Mouse (Mus musculus): ENCODE measurements around the gene Olfr481. TPM values are rescaled to one million over a fixed set of nuclear protein-coding genes. Genes with fewer than 3 reads are reported as not detected.

The Olfr481 gene
- polyA plus RNA-seq, 1 experiment from 2014 or later: not detected

Other genes with a start within 250 kb of the Olfr481 start
- gene Olfr470, start 232.4 kb upstream of the Olfr481 start, polyA plus RNA-seq (2015; fragmentation: Nextera tagmentation; extraction: Ambion mirVana): not detected in 2 replicates
- gene Olfr472, start 182.0 kb upstream of the Olfr481 start, polyA plus RNA-seq (2015; fragmentation: Nextera tagmentation; extraction: Ambion mirVana): not detected in 2 replicates
- not detected in 2 replicates for gene Olfr473, start 149.4 kb upstream of the Olfr481 start, polyA plus RNA-seq (2015; fragmentation: Nextera tagmentation; extraction: Ambion mirVana)
- not detected in 2 replicates for gene Olfr474, start 125.2 kb upstream of the Olfr481 start, polyA plus RNA-seq (2015; fragmentation: Nextera tagmentation; extraction: Ambion mirVana)
- not detected in 2 replicates for gene Olfr476, start 115.1 kb upstream of the Olfr481 start, polyA plus RNA-seq (2015; fragmentation: Nextera tagmentation; extraction: Ambion mirVana)
- gene Olfr477, start 93.2 kb upstream of the Olfr481 start, polyA plus RNA-seq (2015; fragmentation: Nextera tagmentation; extraction: Ambion mirVana): not detected in 2 replicates
- not detected in 2 replicates for gene Olfr478, start 45.9 kb upstream of the Olfr481 start, polyA plus RNA-seq (2015; fragmentation: Nextera tagmentation; extraction: Ambion mirVana)
- not detected in 2 replicates for gene Olfr479, start 29.2 kb upstream of the Olfr481 start, polyA plus RNA-seq (2015; fragmentation: Nextera tagmentation; extraction: Ambion mirVana)
- not detected in 2 replicates for gene Olfr480, start 12.5 kb upstream of the Olfr481 start, polyA plus RNA-seq (2015; fragmentation: Nextera tagmentation; extraction: Ambion mirVana)
- gene Olfr482, start 17.7 kb downstream of the Olfr481 start, polyA plus RNA-seq (2015; fragmentation: Nextera tagmentation; extraction: Ambion mirVana): 0.11 and 0.26 TPM in 2 replicates
- not detected in 2 replicates for gene Olfr483, start 21.0 kb downstream of the Olfr481 start, polyA plus RNA-seq (2015; fragmentation: Nextera tagmentation; extraction: Ambion mirVana)
- gene Olfr484, start 47.6 kb downstream of the Olfr481 start, polyA plus RNA-seq (2015; fragmentation: Nextera tagmentation; extraction: Ambion mirVana): not detected in 2 replicates
- not detected in 2 replicates for gene Olfr485, start 80.0 kb downstream of the Olfr481 start, polyA plus RNA-seq (2015; fragmentation: Nextera tagmentation; extraction: Ambion mirVana)
- gene Olfr486, start 92.9 kb downstream of the Olfr481 start, polyA plus RNA-seq (2015; fragmentation: Nextera tagmentation; extraction: Ambion mirVana): not detected in 2 replicates
- not detected in 2 replicates for gene Olfr487, start 134.8 kb downstream of the Olfr481 start, polyA plus RNA-seq (2015; fragmentation: Nextera tagmentation; extraction: Ambion mirVana)
- gene Olfr488, start 178.5 kb downstream of the Olfr481 start, polyA plus RNA-seq (2015; fragmentation: Nextera tagmentation; extraction: Ambion mirVana): not detected in 2 replicates
- not detected in 2 replicates for gene Olfr490, start 209.1 kb downstream of the Olfr481 start, polyA plus RNA-seq (2015; fragmentation: Nextera tagmentation; extraction: Ambion mirVana)
- gene Olfr491, start 233.6 kb downstream of the Olfr481 start, polyA plus RNA-seq (2015; fragmentation: Nextera tagmentation; extraction: Ambion mirVana): not detected in 2 replicates
- not detected in 2 replicates for gene Olfr492, start 243.8 kb downstream of the Olfr481 start, polyA plus RNA-seq (2015; fragmentation: Nextera tagmentation; extraction: Ambion mirVana)

All from hindbrain, embryonic 16.5 days (tissue).